Mouse (Mus musculus) forebrain, embryonic 12.5 days (tissue): Measurements from ENCODE around the gene Ikzf1. TPM values are rescaled to one million over a fixed set of nuclear protein-coding genes. Genes with fewer than 3 reads are reported as not detected.

Experiments used
- ATAC-seq: fragments of 200-750 bp; cut with Nextera tagmentation; 2 replicates; pipeline ENCODE4 v1.8.0; 2017; ENCODE audit warnings: moderate TSS enrichment; ENCODE audit not compliant: low FRiP score
- H3K27ac ChIP-seq: fragments of 300-500 bp; sonication (generic); 2 replicates; pipeline ENCODE4 v1.5.1; 2016; ENCODE audit warnings: mild to moderate bottlenecking
- H3K27me3 ChIP-seq: fragments of 300-500 bp; sonication (generic); 2 replicates; pipeline ENCODE4 v1.6.1; 2016; ENCODE audit warnings: mild to moderate bottlenecking
- H3K36me3 ChIP-seq: fragments of 300-500 bp; sonication (generic); replicated peaks from 2 replicates; pipeline ENCODE4 v1.6.1; 2016; ENCODE audit warnings: mild to moderate bottlenecking
- H3K4me1 ChIP-seq: fragments of 300-500 bp; sonication (generic); 2 replicates; pipeline ENCODE4 v1.6.1; 2016
- H3K4me2 ChIP-seq: fragments of 300-500 bp; sonication (generic); 2 replicates; pipeline ENCODE4 v1.6.1; 2016; ENCODE audit warnings: mild to moderate bottlenecking, moderate library complexity
- H3K4me3 ChIP-seq: fragments of 300-500 bp; sonication (generic); replicated peaks from 2 replicates; pipeline ENCODE4 v1.5.1; 2016; ENCODE audit warnings: mild to moderate bottlenecking
- H3K9ac ChIP-seq: fragments of 300-500 bp; sonication (generic); 2 replicates; pipeline ENCODE4 v1.6.1; 2016; ENCODE audit warnings: mild to moderate bottlenecking
- H3K9me3 ChIP-seq: fragments of 300-500 bp; sonication (generic); 2 replicates; pipeline ENCODE4 v1.6.1; 2016
- WGBS: fragments of 180-500 bp; shearing (Covaris S2); methylation state at CpG from one replicate; pipeline ENCODE4 v1.1.7; 2016; 5-methylcytosine and 5-hydroxymethylcytosine counted together
- polyA plus RNA-seq: library from polyadenylated mRNA; unstranded; fragments of >200 nt; fragmentation: Nextera tagmentation; extraction: Ambion mirVana; gene quantifications from 2 replicates; pipeline ENCODE4 v1.2.1, GENCODE M21; 2016

The Ikzf1 gene
- polyA plus RNA-seq, 1 experiment from 2014 or later = 0.98 TPM

GRCm38 (mm10) chr11:11714676-11715075, 29.9 kb downstream of the Ikzf1 start:
- WGBS = 86% methylated on average over 2 of the region's 2 CpGs
- H3K9ac ChIP-seq = no peak overlapping the region

DNA sequence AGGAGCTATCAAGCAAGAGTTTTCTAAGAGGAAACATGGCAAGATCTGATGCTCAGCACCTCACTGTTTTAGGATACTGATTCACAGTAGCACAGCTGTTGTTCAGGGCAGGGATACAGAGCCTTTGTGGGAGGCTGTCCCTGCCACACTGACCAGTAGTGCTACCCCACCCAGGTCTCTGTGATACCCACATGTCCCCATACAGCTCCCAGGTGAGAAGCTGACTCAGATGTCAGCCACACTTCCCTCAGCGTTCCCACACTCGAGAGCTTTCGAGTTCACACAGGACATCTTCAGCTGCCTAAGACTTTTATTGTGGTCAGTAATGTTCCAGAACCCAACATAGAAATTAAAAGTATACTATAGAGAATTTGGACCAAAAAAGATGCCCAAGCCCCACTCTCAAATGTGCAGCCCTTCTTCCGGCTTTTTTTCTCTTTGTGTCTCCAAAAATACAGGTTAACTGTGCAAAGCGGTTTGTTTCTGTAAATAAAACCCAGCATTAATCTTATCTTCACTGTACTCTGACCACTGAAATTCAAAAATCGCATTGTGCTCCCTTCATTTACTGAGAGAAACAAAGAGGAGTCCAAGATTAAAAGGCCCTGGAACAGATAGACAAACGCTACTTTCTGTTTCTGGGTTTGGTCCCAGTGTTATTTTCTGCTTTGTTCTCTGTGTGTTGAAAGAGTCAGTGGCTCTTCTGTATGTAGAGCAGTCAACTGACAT, 31.3 kb downstream of the Ikzf1 start:
- Histone ChIP-seq H3K9me3 (no peaks in the 10 kb centered on the region), H3K4me2 (no peak overlapping the region), H3K4me3 (no peak overlapping the region), H3K9ac (no peak overlapping the region), H3K27ac (no peak overlapping the region), H3K27me3 (no peaks in the 10 kb centered on the region), H3K4me1 (no peaks in the 10 kb centered on the region), H3K36me3 (no peaks in the 10 kb centered on the region)
- whole genome bisulfite sequencing = 89% methylated on average over 7 of the region's 7 CpGs
- no peak for ATAC-seq

More at GRCm38 (mm10) chr11:11714676-11715075, 29.9 kb downstream of the Ikzf1 start:
- no peaks in the 10 kb centered on the region for H3K4me1 ChIP-seq
- ATAC-seq = no peak
- H3K9me3 ChIP-seq = no peaks in the 10 kb centered on the region
- no peak overlapping the region for H3K4me3 ChIP-seq
- H3K4me2 ChIP-seq = no peak overlapping the region
- no peaks in the 10 kb centered on the region for H3K36me3 ChIP-seq
- no peaks in the 10 kb centered on the region for H3K27me3 ChIP-seq
- H3K27ac ChIP-seq = no peak overlapping the region

- Histone ChIP-seq H3K36me3 (no peaks in the 10 kb centered on the region), H3K9me3 (no peaks in the 10 kb centered on the region), H3K4me1 (no peaks in the 10 kb centered on the region), H3K27me3 (no peaks in the 10 kb centered on the region), H3K27ac (no peak overlapping the region), H3K4me2 (no peak overlapping the region), H3K9ac (no peak overlapping the region), H3K4me3 (no peak overlapping the region)
- 88% methylated on average over 2 of the region's 2 CpGs for WGBS
- ATAC-seq = no peak
Observed at GRCm38 (mm10) chr11:11716692-11717037, 31.9 kb downstream of the Ikzf1 start.

- Histone ChIP-seq H3K4me2 (no peak overlapping the region), H3K27me3 (no peaks in the 10 kb centered on the region), H3K36me3 (no peaks in the 10 kb centered on the region), H3K4me1 (no peaks in the 10 kb centered on the region), H3K9me3 (no peaks in the 10 kb centered on the region), H3K4me3 (no peak overlapping the region), H3K27ac (no peak overlapping the region), H3K9ac (no peak overlapping the region)
- no peak for ATAC-seq
- 80% methylated on average over 4 of the region's 4 CpGs for WGBS
Observed at GRCm38 (mm10) chr11:11717606-11718167, 32.9 kb downstream of the Ikzf1 start.

GRCm38 (mm10) chr11:11719748-11720147, 34.9 kb downstream of the Ikzf1 start:
- no peaks in the 10 kb centered on the region for H3K4me1 ChIP-seq
- no peak overlapping the region for H3K4me3 ChIP-seq
- H3K36me3 ChIP-seq = no peaks in the 10 kb centered on the region
- no peaks in the 10 kb centered on the region for H3K27me3 ChIP-seq
- no peak overlapping the region for H3K4me2 ChIP-seq
- no peak overlapping the region for H3K9ac ChIP-seq
- H3K27ac ChIP-seq = no peak overlapping the region
- no peaks in the 10 kb centered on the region for H3K9me3 ChIP-seq
- 88% methylated on average over 5 of the region's 5 CpGs for WGBS
- ATAC-seq = no peak

DNA sequence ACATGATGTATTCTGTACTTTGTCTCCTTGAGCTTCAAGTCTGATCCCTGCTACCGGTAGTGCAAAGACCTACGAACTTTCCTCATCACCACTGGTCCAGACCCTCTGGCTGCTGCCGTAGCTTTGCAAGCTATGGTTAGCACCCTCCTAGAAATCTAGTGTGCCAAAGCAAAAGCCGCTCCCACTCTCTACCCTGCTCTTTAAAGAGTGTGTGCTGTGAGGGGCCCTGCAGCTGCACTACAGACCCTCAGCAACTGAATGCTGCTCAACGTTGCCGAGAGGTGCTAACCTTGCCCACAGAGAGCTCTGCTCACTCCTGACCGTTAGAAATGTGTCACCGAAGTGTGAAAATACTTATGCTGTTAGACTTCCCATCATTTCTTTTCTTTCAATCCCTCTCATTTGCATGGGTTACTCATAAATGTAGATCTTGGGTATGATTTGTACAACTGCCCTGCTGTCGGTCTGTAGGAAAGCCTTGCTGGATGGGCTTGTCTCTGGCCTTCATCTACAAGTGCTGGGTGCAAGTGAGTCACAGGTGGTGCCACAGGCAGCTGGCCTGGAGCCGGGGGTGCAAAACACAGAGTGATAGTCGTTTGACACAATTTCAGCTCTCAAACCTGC, 40.6 kb downstream of the Ikzf1 start:
- H3K9ac ChIP-seq = no peak overlapping the region
- no peak overlapping the region for H3K4me2 ChIP-seq
- H3K4me1 ChIP-seq = no peaks in the 10 kb centered on the region
- H3K4me3 ChIP-seq = no peak overlapping the region
- no peaks in the 10 kb centered on the region for H3K27me3 ChIP-seq
- no peak overlapping the region for H3K27ac ChIP-seq
- ATAC-seq = no peak
- no peaks in the 10 kb centered on the region for H3K36me3 ChIP-seq
- 87% methylated on average over 11 of the region's 11 CpGs for WGBS
- H3K9me3 ChIP-seq = no peaks in the 10 kb centered on the region

DNA sequence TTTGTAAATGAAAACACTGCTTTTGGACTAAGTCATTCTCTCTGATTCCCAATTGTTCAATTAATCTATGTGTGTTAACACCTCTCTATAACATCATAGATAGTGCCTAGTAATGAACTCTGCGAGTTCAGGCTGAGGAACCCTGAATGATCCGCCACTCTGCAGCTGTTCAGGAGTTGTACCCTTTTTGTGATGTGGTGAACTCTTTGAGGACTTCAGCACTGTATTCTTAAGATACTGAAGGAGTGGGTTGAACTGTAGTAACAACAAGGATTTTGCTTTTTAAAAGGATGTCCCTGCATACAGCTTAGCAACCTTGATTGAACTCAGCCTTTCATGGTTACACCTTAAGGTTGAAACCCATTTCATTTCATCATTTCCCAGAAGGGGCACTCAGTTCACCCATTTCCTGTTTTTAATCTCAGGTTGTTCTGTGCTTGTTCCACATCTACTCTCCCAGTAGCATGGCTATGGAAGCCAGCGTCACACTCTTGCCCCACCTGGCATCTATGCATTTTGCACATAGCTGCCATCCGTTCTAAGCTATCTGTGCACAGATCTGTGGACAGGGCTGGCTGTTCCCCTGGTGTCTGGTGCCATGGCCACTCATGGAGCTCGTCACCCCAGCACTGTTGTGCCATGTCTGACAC, 41.2 kb downstream of the Ikzf1 start:
- 88% methylated on average over 5 of the region's 5 CpGs for WGBS
- Histone ChIP-seq H3K4me3 (no peak overlapping the region), H3K9me3 (no peaks in the 10 kb centered on the region), H3K4me2 (no peak overlapping the region), H3K36me3 (no peaks in the 10 kb centered on the region), H3K9ac (no peak overlapping the region), H3K27ac (no peak overlapping the region), H3K27me3 (no peaks in the 10 kb centered on the region), H3K4me1 (no peaks in the 10 kb centered on the region)
- no peak for ATAC-seq

DNA sequence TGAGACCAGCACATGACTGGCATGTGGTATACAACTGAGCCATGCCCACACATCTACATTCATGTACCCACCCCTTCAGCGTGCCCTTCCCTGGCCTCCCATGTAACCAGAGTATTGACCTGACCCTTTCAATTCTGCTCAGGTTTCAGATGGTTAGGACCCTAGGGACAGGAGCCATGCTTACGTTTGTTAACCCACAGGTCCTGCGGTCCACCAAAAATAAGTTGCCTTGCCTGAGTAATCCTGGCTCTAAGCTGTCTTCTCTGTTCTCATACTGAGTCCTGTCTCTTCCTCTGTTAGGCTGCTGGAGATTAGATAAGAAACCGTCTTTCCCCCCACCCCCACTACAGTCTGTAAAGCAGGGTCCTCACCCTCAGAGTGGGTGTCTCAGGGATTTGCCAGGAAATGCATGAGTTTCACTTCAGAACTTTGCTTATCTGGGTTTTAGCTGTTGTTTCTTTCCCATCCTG, 42.0 kb downstream of the Ikzf1 start:
- no peaks in the 10 kb centered on the region for H3K27me3 ChIP-seq
- H3K9ac ChIP-seq = no peak overlapping the region
- no peaks in the 10 kb centered on the region for H3K9me3 ChIP-seq
- H3K27ac ChIP-seq = no peak overlapping the region
- H3K4me2 ChIP-seq = no peak overlapping the region
- 81% methylated on average over 4 of the region's 4 CpGs for WGBS
- no peak for ATAC-seq
- no peak overlapping the region for H3K4me3 ChIP-seq
- H3K36me3 ChIP-seq = no peaks in the 10 kb centered on the region
- no peaks in the 10 kb centered on the region for H3K4me1 ChIP-seq

DNA sequence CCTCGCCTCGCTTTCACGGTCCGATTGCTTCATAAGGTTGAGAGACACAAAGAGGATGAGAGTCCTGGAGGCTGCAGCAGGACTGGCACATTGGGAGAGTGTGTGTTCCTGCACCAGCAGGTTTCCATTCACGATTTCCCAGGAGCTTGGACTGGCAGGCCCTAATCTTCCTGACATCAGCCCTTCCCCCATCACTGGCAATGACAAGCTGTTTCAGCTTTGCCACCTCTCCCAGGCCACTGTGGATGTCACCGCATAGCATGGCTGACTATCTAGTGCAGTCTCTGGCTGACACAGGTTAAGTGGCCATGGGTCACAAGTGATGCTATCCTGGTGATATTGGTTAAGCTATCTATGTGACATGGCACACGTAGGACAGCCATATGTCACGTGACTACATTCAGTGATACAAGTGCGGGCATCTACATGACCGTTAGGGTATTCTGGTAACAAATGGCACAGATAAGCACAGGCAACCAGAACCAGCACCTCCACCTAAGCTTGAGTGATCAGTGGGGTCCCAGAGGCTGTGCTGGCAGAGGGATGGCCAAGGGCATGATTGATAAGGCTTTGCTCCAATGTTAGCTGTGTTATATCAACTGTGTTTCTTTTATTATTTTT, 43.2 kb downstream of the Ikzf1 start:
- WGBS = 91% methylated on average over 10 of the region's 10 CpGs
- Histone ChIP-seq H3K4me1 (no peaks in the 10 kb centered on the region), H3K27ac (no peak overlapping the region), H3K9me3 (no peaks in the 10 kb centered on the region), H3K36me3 (no peaks in the 10 kb centered on the region), H3K4me3 (no peak overlapping the region), H3K9ac (no peak overlapping the region), H3K4me2 (no peak overlapping the region), H3K27me3 (no peaks in the 10 kb centered on the region)
- ATAC-seq = no peak

DNA sequence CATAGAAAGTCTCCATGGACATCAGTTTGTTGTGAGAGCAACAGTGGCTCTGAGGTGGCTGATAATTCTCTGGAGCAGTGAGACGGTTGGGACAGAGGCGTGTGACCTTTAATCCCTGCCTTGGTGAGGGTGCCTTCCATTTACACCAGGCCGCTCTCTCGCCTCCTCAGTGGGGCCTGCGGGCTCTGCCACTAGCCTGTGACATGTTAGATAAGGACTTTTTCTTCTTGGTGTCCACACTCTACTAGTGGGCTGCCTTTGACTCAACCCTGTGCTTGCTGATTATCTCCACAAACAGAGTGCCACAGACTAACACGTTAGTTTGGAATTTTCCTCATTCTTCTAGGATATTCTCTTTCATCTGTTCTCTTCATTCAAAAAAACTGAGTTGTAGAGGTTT, 44.4 kb downstream of the Ikzf1 start:
- Histone ChIP-seq H3K36me3 (no peaks in the 10 kb centered on the region), H3K27me3 (no peaks in the 10 kb centered on the region), H3K4me1 (no peaks in the 10 kb centered on the region), H3K4me3 (no peak overlapping the region), H3K27ac (no peak overlapping the region), H3K9me3 (no peaks in the 10 kb centered on the region), H3K9ac (no peak overlapping the region), H3K4me2 (no peak overlapping the region)
- ATAC-seq = no peak
- 85% methylated on average over 6 of the region's 6 CpGs for WGBS

GRCm38 (mm10) chr11:11730062-11730461, 45.3 kb downstream of the Ikzf1 start:
- Histone ChIP-seq H3K9ac (no peak overlapping the region), H3K9me3 (no peaks in the 10 kb centered on the region), H3K4me2 (no peak overlapping the region), H3K4me3 (no peak overlapping the region), H3K27me3 (no peaks in the 10 kb centered on the region), H3K4me1 (no peaks in the 10 kb centered on the region), H3K36me3 (no peaks in the 10 kb centered on the region), H3K27ac (no peak overlapping the region)
- 67% methylated on average over 1 of the region's 1 CpGs for WGBS
- ATAC-seq = no peak

DNA sequence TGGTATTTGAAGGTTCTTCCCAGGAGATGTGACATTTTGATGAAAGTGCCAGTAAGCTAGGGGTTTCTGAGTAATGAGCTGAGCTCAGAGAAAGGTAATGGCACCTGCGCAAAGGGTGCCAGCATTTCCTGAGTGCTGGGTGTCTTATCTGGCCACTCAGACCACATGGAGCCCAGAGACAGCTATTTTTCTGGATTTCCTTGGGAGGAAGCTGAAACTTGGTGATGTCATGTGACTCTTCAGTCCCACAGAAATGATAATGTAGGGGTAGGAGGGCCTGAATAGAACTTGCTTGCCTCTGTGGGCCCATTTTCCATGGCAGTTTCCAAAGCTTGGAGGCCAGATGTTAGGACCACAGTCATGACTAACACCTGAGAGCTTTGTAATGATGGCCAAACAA, 46.9 kb downstream of the Ikzf1 start:
- Histone ChIP-seq H3K36me3 (no peaks in the 10 kb centered on the region), H3K4me2 (no peak overlapping the region), H3K4me3 (no peak overlapping the region), H3K9me3 (no peaks in the 10 kb centered on the region), H3K27ac (no peak overlapping the region), H3K4me1 (no peaks in the 10 kb centered on the region), H3K27me3 (no peaks in the 10 kb centered on the region), H3K9ac (no peak overlapping the region)
- ATAC-seq = no peak
- 100% methylated on average over 1 of the region's 1 CpGs for WGBS
